In the genomic region with DNA sequence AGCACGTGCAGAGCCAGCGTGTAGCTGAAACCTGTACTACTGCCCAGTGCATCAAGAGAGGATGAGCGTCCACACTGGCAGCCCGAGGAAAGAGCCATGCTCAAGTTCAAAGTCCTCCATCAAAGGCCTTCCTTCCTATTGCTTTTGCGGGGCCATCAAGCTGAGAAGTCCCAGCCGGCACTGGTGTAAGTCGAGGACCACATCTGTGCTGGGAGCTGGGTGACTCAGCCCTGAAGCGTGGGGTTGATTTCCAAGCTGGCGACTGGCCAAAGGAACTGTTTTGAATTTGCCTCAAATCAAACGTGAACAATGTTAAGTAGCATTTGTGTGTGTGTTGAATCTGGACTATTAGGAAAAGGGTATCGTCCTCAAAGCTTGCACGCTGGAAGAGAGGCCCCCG, we compare ENCODE assay signal across 8 mouse cellular contexts. TPM values are rescaled to one million over a fixed set of nuclear protein-coding genes. Genes with fewer than 3 reads are reported as not detected.
DNase-seq lines count a peak whose midpoint lies in the region; ATAC-seq and TF ChIP-seq lines count a peak whose summit lies in the region.

No protein-coding gene starts in this region.

- H3K27ac ChIP-seq in gastrocnemius, adult 2 months = peak overlapping the region; percentile 12
- no peak overlapping the region for H3K27ac ChIP-seq in kidney, embryonic 16.5 days (ENCODE audit: low read length)
- H3K27ac ChIP-seq in lung, embryonic 14.5 days (ENCODE audit: low read depth) = 0 out of 2 replicates have a peak overlapping the region, but pooled peaks have one; percentile 46
- H3K27ac ChIP-seq in stomach, postnatal 0 days (replicated peaks) = 0 out of 2 replicates have a peak overlapping the region, but pooled peaks have one; percentile 40
- no peak overlapping the region for H3K27ac ChIP-seq in hindbrain, embryonic 11.5 days (ENCODE audit: low read depth, low read length)

- H3K27me3 ChIP-seq in kidney, embryonic 16.5 days (ENCODE audit: insufficient read depth, low read length) = no peaks in the 10 kb centered on the region
- H3K27me3 ChIP-seq in lung, embryonic 14.5 days (ENCODE audit: insufficient read depth, low read length) = no peaks in the 10 kb centered on the region
- H3K27me3 ChIP-seq in stomach, postnatal 0 days (ENCODE audit: control insufficient read depth, insufficient read depth, low read length) = no peaks in the 10 kb centered on the region
- H3K27me3 ChIP-seq in hindbrain, embryonic 11.5 days (ENCODE audit: control insufficient read depth, insufficient read depth, low read length) = no peaks in the 10 kb centered on the region

- no peaks in the 10 kb centered on the region for H3K36me3 ChIP-seq in kidney, embryonic 16.5 days (ENCODE audit: insufficient read depth, low read length)
- no peaks in the 10 kb centered on the region for H3K36me3 ChIP-seq in lung, embryonic 14.5 days (ENCODE audit: insufficient read depth)
- no peaks in the 10 kb centered on the region for H3K36me3 ChIP-seq in stomach, postnatal 0 days (ENCODE audit: control insufficient read depth, insufficient read depth, low read length)
- H3K36me3 ChIP-seq in hindbrain, embryonic 11.5 days (ENCODE audit: control insufficient read depth, insufficient read depth, low read length) = no peaks in the 10 kb centered on the region

- H3K4me1 ChIP-seq in kidney, embryonic 16.5 days (ENCODE audit: insufficient read depth, low read length) = peaks cover 28% of the 10 kb centered on the region
- H3K4me1 ChIP-seq in lung, embryonic 14.5 days (ENCODE audit: insufficient read depth) = peaks cover 23% of the 10 kb centered on the region
- H3K4me1 ChIP-seq in stomach, postnatal 0 days (replicated peaks; ENCODE audit: control insufficient read depth, insufficient read depth) = peaks cover 7% of the 10 kb centered on the region; the same call in 1 of the 2 replicates
- H3K4me1 ChIP-seq in hindbrain, embryonic 11.5 days (replicated peaks; ENCODE audit: control insufficient read depth, insufficient read depth, low read length) = no peaks in the 10 kb centered on the region

- intact Hi-C loops in gastrocnemius, adult 2 months (cut with DNase I) = no loop called here

- H3K4me2 ChIP-seq in kidney, embryonic 16.5 days (replicated peaks; ENCODE audit: low read depth, low read length) = no peak overlapping the region
- H3K4me2 ChIP-seq in lung, embryonic 14.5 days = no peak overlapping the region
- H3K4me2 ChIP-seq in stomach, postnatal 0 days (replicated peaks; ENCODE audit: low read depth) = no peak overlapping the region
- no peak overlapping the region for H3K4me2 ChIP-seq in hindbrain, embryonic 11.5 days (replicated peaks; ENCODE audit: low read depth, low read length)

- H3K4me3 ChIP-seq in gastrocnemius, adult 2 months = no peak overlapping the region
- no peak overlapping the region for H3K4me3 ChIP-seq in kidney, embryonic 16.5 days (ENCODE audit: low read length)
- H3K4me3 ChIP-seq in lung, embryonic 14.5 days (ENCODE audit: low read depth, low read length) = no peak overlapping the region
- no peak overlapping the region for H3K4me3 ChIP-seq in stomach, postnatal 0 days (ENCODE audit: low read depth, low read length)
- no peak overlapping the region for H3K4me3 ChIP-seq in hindbrain, embryonic 11.5 days (ENCODE audit: low read depth, low read length)

- DNase-seq in 3T3-L1 (ENCODE audit: low read depth, low spot score) = peak; percentile 95
- peak; percentile 98 for DNase-seq in NIH3T3 (ENCODE audit: low read depth)
- DNase-seq in gastrocnemius, adult 2 months = peak; percentile 76
- DNase-seq in lung, embryonic 14.5 days = peak; percentile 95
- DNase-seq in stomach, postnatal 0 days (ENCODE audit: low spot score) = peak; percentile 74
- DNase-seq in cerebellum, adult 9-10 months = no peak
- DNase-seq in hindbrain, embryonic 11.5 days (ENCODE audit: low spot score) = no peak

- H3K9me3 ChIP-seq in kidney, embryonic 16.5 days (ENCODE audit: low read length) = no peaks in the 10 kb centered on the region
- H3K9me3 ChIP-seq in lung, embryonic 14.5 days (ENCODE audit: low read depth, low read length) = no peaks in the 10 kb centered on the region
- no peaks in the 10 kb centered on the region for H3K9me3 ChIP-seq in stomach, postnatal 0 days (ENCODE audit: control insufficient read depth, low read length)
- no peaks in the 10 kb centered on the region for H3K9me3 ChIP-seq in hindbrain, embryonic 11.5 days (ENCODE audit: control insufficient read depth, low read length)

- H3K9ac ChIP-seq in kidney, embryonic 16.5 days (replicated peaks; ENCODE audit: low read length) = no peak overlapping the region
- no peak overlapping the region for H3K9ac ChIP-seq in lung, embryonic 14.5 days
- no peak overlapping the region for H3K9ac ChIP-seq in stomach, postnatal 0 days (ENCODE audit: low read length)
- no peak overlapping the region for H3K9ac ChIP-seq in hindbrain, embryonic 11.5 days (ENCODE audit: low read depth, low read length)

- 13% methylated on average over 13 of the region's 13 CpGs for WGBS in kidney, embryonic 16.5 days
- WGBS in lung, embryonic 14.5 days = 14% methylated on average over 13 of the region's 13 CpGs
- 15% methylated on average over 13 of the region's 13 CpGs for WGBS in stomach, postnatal 0 days
- WGBS in hindbrain, embryonic 11.5 days = 78% methylated on average over 13 of the region's 13 CpGs

- no peak for TF ChIP-seq EP300 in stomach, postnatal 0 days (optimal IDR thresholded peaks at IDR 0.05)

- peak; percentile 78 for ATAC-seq in kidney, embryonic 16.5 days (ENCODE audit: low FRiP score, low TSS enrichment)
- peak; percentile 87 for ATAC-seq in lung, embryonic 14.5 days (ENCODE audit: insufficient read depth)
- ATAC-seq in stomach, postnatal 0 days (ENCODE audit: low FRiP score, low TSS enrichment) = peak; percentile 30; the same call in 1 of the 2 replicates
- ATAC-seq in hindbrain, embryonic 11.5 days (ENCODE audit: low FRiP score) = no peak

- TF ChIP-seq CTCF in gastrocnemius, adult 2 months (IDR thresholded peaks at IDR 0.05) = no peak
- no peak for TF ChIP-seq CTCF in lung, embryonic 14.5 days (IDR thresholded peaks at IDR 0.05; ENCODE audit: low read depth)
- TF ChIP-seq CTCF in stomach, postnatal 0 days (IDR thresholded peaks at IDR 0.05; ENCODE audit: low read depth) = no peak

RNA-seq across cellular contexts. Expression of gene Nfatc2, which starts 57.4 kb away (rescaled TPM):
- 1 to 10 TPM; 7.1 to 9.1 TPM for total RNA-seq in gastrocnemius, adult 2 months (2021)
- polyA plus RNA-seq in kidney, embryonic 16.5 days (2015; fragmentation: Nextera tagmentation; extraction: Ambion mirVana) = 2.6 and 2.8 TPM in 2 replicates
- 2.1 and 2.3 TPM in 2 replicates for polyA plus RNA-seq in lung, embryonic 14.5 days (2014; fragmentation: Nextera tagmentation; extraction: Ambion mirVana)
- polyA plus RNA-seq in stomach, postnatal 0 days (2015; fragmentation: Nextera tagmentation; extraction: Ambion mirVana) = 2.0 and 2.2 TPM in 2 replicates
- 0.25 and 0.82 TPM in 2 replicates for polyA plus RNA-seq in hindbrain, embryonic 11.5 days (2014; fragmentation: Nextera tagmentation; extraction: Ambion mirVana)

Comparison
In these comparisons a context has a peak if more than half of its experiments do, and no peak if none do; other contexts are left out.
1. DNase-seq: peak in 3T3-L1 (single experiment), NIH3T3 (single experiment), gastrocnemius, adult 2 months (single experiment), lung, embryonic 14.5 days (single experiment) and stomach, postnatal 0 days (single experiment); none in cerebellum, adult 9-10 months (single experiment) and hindbrain, embryonic 11.5 days (single experiment).
2. H3K27ac ChIP-seq: peak in gastrocnemius, adult 2 months (single experiment), lung, embryonic 14.5 days (single experiment) and stomach, postnatal 0 days (single experiment); none in kidney, embryonic 16.5 days (single experiment) and hindbrain, embryonic 11.5 days (single experiment).